Mouse (Mus musculus) ovary, postnatal 10 days (tissue): ENCODE data around the gene Olfr263.
"Not testable (repeated sequence)": the region's sequence is repeated elsewhere in the genome, so short reads cannot be mapped to it uniquely, and the experiment has no call there.

Experiments used
- DNase-seq: peaks from one replicate; pipeline ENCODE4 v3.0.0; 2022; ENCODE audit warnings: low spot score

Olfr263 gene

GRCm38 (mm10) chr13:21129339-21129738 is at the start of gene Olfr263:
TSS of gene Olfr263 (plus strand) at chr13:21129639.
- not testable (repeated sequence) for DNase-seq

GRCm38 (mm10) chr13:21082686-21083085 is 46.8 kb upstream of the Olfr263 start:
- DNase-seq = no peak

GRCm38 (mm10) chr13:21109759-21110158 is 19.7 kb upstream of the Olfr263 start:
- DNase-seq = no peak

- no peak for DNase-seq
These were observed 19.0 kb upstream of the Olfr263 start for GRCm38 (mm10) chr13:21110441-21110840.

- not testable (repeated sequence) for DNase-seq
These were observed 18.3 kb upstream of the Olfr263 start, which contains the start of gene Olfr1369-ps1 for GRCm38 (mm10) chr13:21111183-21111582. TSS of gene Olfr1369-ps1 (plus strand) at chr13:21111483.

- DNase-seq = no peak
These were observed 15.3 kb upstream of the Olfr263 start for GRCm38 (mm10) chr13:21114121-21114520.

- DNase-seq = no peak
These were observed 13.0 kb downstream of the Olfr263 start for GRCm38 (mm10) chr13:21142421-21142820.

GRCm38 (mm10) chr13:21145767-21146166 is 16.3 kb downstream of the Olfr263 start, which contains the start of gene Olfr1368:
TSS of gene Olfr1368 (minus strand) at chr13:21145867.
- no peak for DNase-seq

GRCm38 (mm10) chr13:21155888-21156287 is 26.4 kb downstream of the Olfr263 start:
- DNase-seq = no peak

- DNase-seq = no peak
These were observed 28.6 kb downstream of the Olfr263 start for GRCm38 (mm10) chr13:21158071-21158470.

GRCm38 (mm10) chr13:21158785-21159474 is 29.5 kb downstream of the Olfr263 start:
- peak; percentile 75 for DNase-seq

- no peak for DNase-seq
These were observed 30.0 kb downstream of the Olfr263 start for GRCm38 (mm10) chr13:21159475-21159819.

GRCm38 (mm10) chr13:21160041-21160511 is 30.6 kb downstream of the Olfr263 start:
- DNase-seq = no peak

GRCm38 (mm10) chr13:21160657-21161590 is 31.5 kb downstream of the Olfr263 start:
- peak; percentile 99 for DNase-seq

- no peak for DNase-seq
These were observed 32.2 kb downstream of the Olfr263 start for GRCm38 (mm10) chr13:21161591-21161990.

GRCm38 (mm10) chr13:21162591-21162990 is 33.2 kb downstream of the Olfr263 start:
- no peak for DNase-seq

- DNase-seq = no peak
These were observed 37.8 kb downstream of the Olfr263 start for GRCm38 (mm10) chr13:21166936-21167909.

GRCm38 (mm10) chr13:21167910-21168300 is 38.5 kb downstream of the Olfr263 start:
- no peak for DNase-seq

- DNase-seq = no peak
These were observed 39.1 kb downstream of the Olfr263 start for GRCm38 (mm10) chr13:21168371-21169011.

GRCm38 (mm10) chr13:21169121-21169656 is 39.8 kb downstream of the Olfr263 start:
- no peak for DNase-seq
